Mouse (Mus musculus): Measurements from ENCODE around the gene Bmpr2.

DNA sequence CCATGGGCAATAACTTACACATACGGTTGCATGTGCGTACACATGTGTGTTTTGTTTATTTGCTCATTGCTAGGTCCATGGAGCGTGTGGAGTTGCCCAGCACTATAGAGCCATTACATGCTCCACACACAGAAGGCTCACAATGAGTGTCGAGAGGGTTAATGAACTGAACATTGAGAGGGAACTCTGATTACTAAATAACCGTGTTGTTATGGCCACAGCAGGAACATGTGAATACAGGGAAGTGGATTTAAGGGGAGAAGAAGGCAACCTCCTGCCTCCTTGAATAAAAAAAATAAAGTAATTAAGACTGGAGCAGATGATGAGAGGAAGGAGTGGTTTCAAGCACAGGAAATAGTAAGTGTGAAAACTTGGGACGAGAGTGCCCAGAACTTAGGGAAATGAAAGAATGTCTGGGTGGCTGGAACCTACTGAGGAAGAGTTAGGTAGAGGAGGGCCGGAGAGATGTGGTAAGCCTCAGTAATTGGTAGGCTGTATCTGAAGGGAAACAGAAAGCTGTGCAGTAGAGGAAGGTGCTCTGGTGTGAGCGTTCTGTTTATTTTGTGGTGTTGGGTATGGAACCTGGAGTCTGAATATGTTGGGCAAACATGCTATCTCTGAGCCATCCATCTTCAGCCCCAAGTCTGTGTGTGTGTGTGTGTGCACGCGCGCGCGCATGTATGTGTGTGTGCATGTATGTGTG lies 143.8 kb downstream of the Bmpr2 start:
- TF ChIP-seq CTCF (IDR thresholded peaks at IDR 0.05; ENCODE audit: control insufficient read depth, insufficient read depth, insufficient read length) (no peak), MYOD1 (IDR thresholded peaks at IDR 0.05; ENCODE audit: control insufficient read depth, insufficient read length, low read depth) (no peak), MAX (IDR thresholded peaks at IDR 0.05) (no peak), USF1 (IDR thresholded peaks at IDR 0.05; ENCODE audit: low read depth) (no peak), CEBPB (IDR thresholded peaks at IDR 0.05; ENCODE audit: low read depth) (no peak)
